23 mouse cellular contexts compared by ENCODE assay signal in genomic region chr6:77849438-77849837, GRCm38 (mm10).
DNase-seq lines count a peak whose midpoint lies in the region; ATAC-seq and TF ChIP-seq lines count a peak whose summit lies in the region.
"Had no signal": no experiment of that assay in that cellular context is flagged by ENCODE, and none has a peak within 500 bp of the region (broad histone marks: within the 10 kb centered on the region; RNA-seq: fewer than 3 reads in every experiment).

No protein-coding gene starts in this region.

- H3K27me3 ChIP-seq in forebrain, embryonic 14.5 days (replicated peaks; ENCODE audit: control insufficient read depth, insufficient read depth, low read length), result no peaks in the 10 kb centered on the region
- H3K27me3 ChIP-seq in forebrain, postnatal 0 days (ENCODE audit: insufficient read depth, low read length), result no peaks in the 10 kb centered on the region
- H3K27me3 ChIP-seq: CH12.LX; embryonic facial prominence, embryonic 15.5 days; heart, embryonic 13.5 days; Patski had no signal

- ATAC-seq in forebrain, embryonic 14.5 days, result no peak
- ATAC-seq in forebrain, postnatal 0 days, result no peak
- ATAC-seq: activated CD4-positive, CD25-positive, alpha-beta regulatory T cell, adult 4 months; forebrain, embryonic 16.5 days; Patski had no signal

- no peak overlapping the region for H3K4me3 ChIP-seq in forebrain, embryonic 14.5 days (ENCODE audit: low read depth, low read length)
- H3K4me3 ChIP-seq in forebrain, postnatal 0 days (ENCODE audit: low read depth, low read length), result no peak overlapping the region
- H3K4me3 ChIP-seq: embryonic facial prominence, embryonic 15.5 days; erythroblast, embryonic 14.5 days; forebrain, embryonic 10.5 days; gastrocnemius, adult 2 months; heart, embryonic 13.5 days had no signal

- no peak for TF ChIP-seq CTCF in forebrain, postnatal 0 days (IDR thresholded peaks at IDR 0.05; ENCODE audit: low read depth)

- 88% methylated on average over 1 of the region's 1 CpGs for WGBS in forebrain, embryonic 14.5 days
- 74% methylated on average over 1 of the region's 1 CpGs for WGBS in forebrain, postnatal 0 days

- H3K27ac ChIP-seq in forebrain, embryonic 14.5 days (ENCODE audit: low read depth, low read length), result no peak overlapping the region
- no peak overlapping the region for H3K27ac ChIP-seq in forebrain, postnatal 0 days (ENCODE audit: low read depth, low read length)
- H3K27ac ChIP-seq: embryonic facial prominence, embryonic 15.5 days; forebrain, embryonic 10.5 days; gastrocnemius, adult 2 months; heart, embryonic 13.5 days; hindbrain, embryonic 14.5 days had no signal

- no peaks in the 10 kb centered on the region for H3K36me3 ChIP-seq in forebrain, embryonic 14.5 days (ENCODE audit: control insufficient read depth, insufficient read depth, low read length)
- H3K36me3 ChIP-seq in forebrain, postnatal 0 days (ENCODE audit: insufficient read depth), result no peaks in the 10 kb centered on the region
- H3K36me3 ChIP-seq: embryonic facial prominence, embryonic 15.5 days; forebrain, embryonic 10.5 days; heart, embryonic 13.5 days had no signal

- H3K4me2 ChIP-seq in forebrain, embryonic 14.5 days (ENCODE audit: low read length), result no peak overlapping the region
- no peak overlapping the region for H3K4me2 ChIP-seq in forebrain, postnatal 0 days (ENCODE audit: low read depth)
- H3K4me2 ChIP-seq: embryonic facial prominence, embryonic 15.5 days; heart, embryonic 13.5 days; hindbrain, embryonic 14.5 days had no signal

- intact Hi-C loops in left cerebral cortex, postnatal 4 days (cut with DNase I), result loop anchor here (10.0 kb wide), 1 partner anchor 125 kb away; the partner anchor contains the start of gene Ctnna2

- H3K9me3 ChIP-seq in forebrain, embryonic 14.5 days (replicated peaks; ENCODE audit: control insufficient read depth, low read length), result no peaks in the 10 kb centered on the region
- H3K9me3 ChIP-seq in forebrain, postnatal 0 days (ENCODE audit: low read length), result no peaks in the 10 kb centered on the region
- H3K9me3 ChIP-seq: embryonic facial prominence, embryonic 15.5 days; forebrain, embryonic 10.5 days; heart, embryonic 13.5 days had no signal

- H3K9ac ChIP-seq in forebrain, embryonic 14.5 days (ENCODE audit: low read length), result no peak overlapping the region
- H3K9ac ChIP-seq in forebrain, postnatal 0 days, result no peak overlapping the region
- H3K9ac ChIP-seq: embryonic facial prominence, embryonic 15.5 days; heart, embryonic 13.5 days; hindbrain, embryonic 14.5 days had no signal

- no peaks in the 10 kb centered on the region for H3K4me1 ChIP-seq in forebrain, embryonic 14.5 days (ENCODE audit: control insufficient read depth, insufficient read depth, low read length)
- no peaks in the 10 kb centered on the region for H3K4me1 ChIP-seq in forebrain, postnatal 0 days (ENCODE audit: insufficient read depth)
- H3K4me1 ChIP-seq: embryonic facial prominence, embryonic 15.5 days; forebrain, embryonic 10.5 days; heart, embryonic 13.5 days had no signal

- DNase-seq in forebrain, embryonic 14.5 days (ENCODE audit: low spot score), result peak; percentile 23
- DNase-seq in forebrain, postnatal 0 days, result no peak
- peak; percentile 60 for DNase-seq in left cerebral cortex, postnatal 4 days
- DNase-seq in left cerebral cortex, adult 11 months (ENCODE audit: low spot score), result no peak
- peak; percentile 9 to 15 for DNase-seq in cerebellum, adult 18-20 months
- peak; percentile 66 to 84 for DNase-seq in cerebellum, postnatal 10 days
- no peak for DNase-seq in urinary bladder, postnatal 4 days (ENCODE audit: low spot score in 2 of 2)
- DNase-seq: adrenal gland, postnatal 25 days; embryo, embryonic 11 days; gastrocnemius, adult 2 months; gastrocnemius, postnatal 25 days; heart, postnatal 36 days; kidney, adult 11 months; kidney, adult 9 months had no signal

Comparison
In these comparisons a context has a peak if more than half of its experiments do, and no peak if none do; other contexts are left out.
1. DNase-seq: peak in forebrain, embryonic 14.5 days (single experiment), left cerebral cortex, postnatal 4 days (single experiment), cerebellum, adult 18-20 months (2 of 2) and cerebellum, postnatal 10 days (2 of 2); none in forebrain, postnatal 0 days (single experiment), left cerebral cortex, adult 11 months (single experiment) and urinary bladder, postnatal 4 days (0 of 2).